Mouse (Mus musculus): Measurements from ENCODE around the gene Gm20696.

DNA sequence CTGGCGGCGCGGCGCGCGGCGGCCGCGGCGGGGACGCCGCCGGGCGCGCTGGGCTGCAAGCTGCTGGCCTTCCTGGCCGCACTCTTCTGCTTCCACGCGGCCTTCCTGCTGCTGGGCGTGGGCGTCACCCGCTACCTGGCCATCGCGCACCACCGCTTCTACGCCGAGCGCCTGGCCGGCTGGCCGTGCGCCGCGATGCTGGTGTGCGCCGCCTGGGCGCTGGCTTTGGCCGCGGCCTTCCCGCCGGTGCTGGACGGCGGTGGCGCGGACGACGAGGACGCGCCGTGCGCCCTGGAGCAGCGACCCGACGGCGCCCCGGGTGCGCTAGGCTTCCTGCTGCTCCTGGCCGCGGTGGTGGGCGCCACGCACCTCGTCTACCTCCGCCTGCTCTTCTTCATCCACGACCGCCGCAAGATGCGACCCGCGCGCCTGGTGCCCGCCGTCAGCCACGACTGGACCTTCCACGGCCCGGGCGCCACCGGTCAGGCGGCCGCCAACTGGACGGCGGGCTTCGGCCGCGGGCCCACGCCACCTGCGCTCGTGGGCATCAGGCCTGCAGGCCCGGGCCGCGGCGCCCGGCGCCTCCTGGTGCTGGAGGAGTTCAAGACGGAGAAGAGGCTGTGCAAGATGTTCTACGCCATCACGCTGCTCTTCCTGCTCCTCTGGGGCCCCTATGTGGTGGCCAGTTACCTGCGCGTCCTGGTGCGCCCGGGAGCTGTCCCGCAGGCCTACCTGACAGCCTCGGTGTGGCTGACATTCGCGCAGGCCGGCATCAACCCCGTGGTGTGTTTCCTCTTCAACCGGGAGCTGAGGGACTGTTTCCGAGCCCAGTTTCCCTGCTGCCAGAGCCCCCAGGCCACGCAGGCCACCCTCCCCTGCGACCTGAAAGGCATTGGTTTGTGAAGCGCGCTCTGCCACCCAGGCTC, 26.6 kb upstream of the Gm20696 start:
- TF ChIP-seq POLR2A (IDR thresholded peaks at IDR 0.05; ENCODE audit: borderline replicate concordance, insufficient read depth, low read length) (0 out of 2 replicates have a peak, but pooled peaks have one; percentile 5), CTCF (IDR thresholded peaks at IDR 0.05; ENCODE audit: borderline replicate concordance, insufficient read depth, low read depth, low read length) (no peak)

Data from cerebellum, adult 2 months (tissue).